Mouse (Mus musculus): Measurements from ENCODE around the gene Cox7a2l.

The Cox7a2l gene

DNA sequence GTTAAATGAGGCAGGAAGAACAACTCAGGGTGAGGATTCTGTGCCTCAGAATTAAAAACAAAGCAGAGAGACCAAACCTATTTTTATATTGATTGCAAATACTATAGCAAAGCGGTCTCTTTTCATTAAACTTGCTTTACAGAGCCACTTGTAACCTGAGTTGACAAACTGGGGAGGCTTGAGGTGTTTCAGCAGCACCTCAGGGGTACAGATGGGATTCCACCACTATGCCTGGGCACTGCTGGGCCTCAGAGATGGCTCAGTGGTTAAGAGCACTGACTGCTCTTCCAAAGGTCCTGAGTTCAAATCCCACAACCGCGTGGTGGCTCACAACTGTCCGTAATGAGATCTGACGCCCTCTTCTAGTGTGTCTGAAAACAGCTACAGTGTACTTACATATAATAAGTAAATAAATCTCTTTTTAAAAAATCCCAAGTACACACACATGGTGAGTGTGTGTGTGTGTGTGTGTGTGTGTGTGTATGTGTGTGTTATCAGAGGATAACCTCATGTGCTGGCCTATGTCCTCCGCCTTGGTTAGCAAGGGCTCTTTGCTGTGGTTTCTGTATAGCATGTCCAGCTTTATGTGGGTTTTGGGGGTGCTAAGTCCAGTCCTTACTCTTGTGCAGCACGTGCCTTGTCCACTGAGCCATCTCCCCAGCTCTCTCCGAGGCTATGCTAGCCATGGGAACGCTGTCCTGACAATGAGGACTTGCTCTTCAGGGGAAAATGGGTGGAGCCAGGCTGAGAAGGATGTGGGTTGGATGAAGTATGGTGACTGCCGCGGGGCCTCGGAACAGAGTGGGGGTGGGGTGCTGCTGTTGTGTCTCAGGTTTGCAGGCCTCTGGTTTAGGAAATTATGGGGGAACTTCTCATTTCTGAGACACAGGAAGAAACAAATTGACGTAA, 9.7 kb upstream of the Cox7a2l start:
- peak; percentile 52 for DNase-seq (ENCODE audit: low read depth)

GRCm38 (mm10) chr17:83526091-83526561, 9.0 kb upstream of the Cox7a2l start:
- no peak for DNase-seq (ENCODE audit: low read depth)

DNA sequence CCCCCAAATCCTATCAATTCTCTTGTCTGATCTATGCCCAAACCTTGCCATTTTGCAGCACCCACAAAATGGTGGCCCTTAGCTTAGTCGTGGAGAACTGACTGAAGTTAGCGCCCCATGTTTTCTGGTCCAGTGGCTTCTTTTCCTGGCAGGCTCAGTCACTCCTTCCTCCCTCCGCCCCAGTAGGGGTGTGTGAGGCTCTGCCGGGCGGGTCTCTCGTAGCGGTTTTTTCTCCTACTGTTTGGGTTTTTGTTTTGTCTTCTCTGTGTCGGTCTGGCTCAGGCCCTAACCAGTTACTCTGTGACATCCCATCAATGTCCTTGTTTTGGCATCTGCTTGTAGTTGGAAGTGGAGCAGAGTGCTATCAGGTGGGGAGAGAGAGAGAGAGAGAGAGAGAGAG, 8.5 kb upstream of the Cox7a2l start:
- DNase-seq (ENCODE audit: low read depth), result no peak

GRCm38 (mm10) chr17:83524753-83525152, 7.6 kb upstream of the Cox7a2l start:
- DNase-seq (ENCODE audit: low read depth), result no peak

GRCm38 (mm10) chr17:83522590-83523379, 5.7 kb upstream of the Cox7a2l start:
- no peak for DNase-seq (ENCODE audit: low read depth)

DNA sequence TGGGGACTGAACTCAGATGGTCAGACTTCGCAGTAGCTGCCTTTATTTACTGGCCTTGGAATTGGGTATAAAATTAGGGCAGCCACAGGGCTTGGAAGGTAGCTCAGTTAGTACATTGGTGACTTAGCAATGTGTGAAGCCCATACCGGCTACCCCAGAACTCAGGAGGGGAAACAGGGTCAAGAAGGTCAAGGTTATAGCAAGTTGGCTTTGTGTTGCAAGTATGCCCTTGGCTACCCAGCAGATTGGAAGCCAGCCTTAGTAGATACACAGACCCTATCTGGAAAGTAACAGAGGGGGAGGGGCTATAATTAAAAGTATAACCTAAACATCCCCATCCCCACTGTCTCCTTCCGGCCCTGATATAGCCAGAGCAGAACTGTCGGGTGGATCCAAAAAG, 4.8 kb upstream of the Cox7a2l start:
- no peak for DNase-seq (ENCODE audit: low read depth)

DNA sequence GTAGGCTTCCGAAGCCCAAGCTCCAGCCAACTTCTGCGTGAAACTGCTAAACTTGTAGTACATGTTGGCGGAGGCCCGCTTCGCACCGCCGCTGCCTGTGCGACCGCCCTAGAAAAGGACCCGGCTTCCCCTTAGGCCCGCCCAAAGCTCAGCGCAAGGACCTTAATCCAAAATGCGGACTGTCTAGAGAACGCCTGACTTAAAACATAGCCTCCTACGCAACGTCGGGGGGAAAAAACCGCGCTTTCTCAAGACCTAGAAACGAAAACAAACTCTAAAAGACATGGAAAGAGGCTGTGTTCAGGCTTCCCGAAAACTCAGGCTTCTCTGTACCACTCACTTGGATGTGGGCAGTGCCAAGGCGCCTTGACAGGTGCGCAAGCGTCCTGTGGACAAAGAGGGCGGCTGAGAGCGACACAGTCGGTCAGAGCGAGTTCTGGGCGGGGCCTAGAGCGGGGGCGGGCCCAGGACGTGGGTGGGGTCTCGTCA, 2.9 kb downstream of the Cox7a2l start:
- peak; percentile 81 for DNase-seq (ENCODE audit: low read depth)

DNA sequence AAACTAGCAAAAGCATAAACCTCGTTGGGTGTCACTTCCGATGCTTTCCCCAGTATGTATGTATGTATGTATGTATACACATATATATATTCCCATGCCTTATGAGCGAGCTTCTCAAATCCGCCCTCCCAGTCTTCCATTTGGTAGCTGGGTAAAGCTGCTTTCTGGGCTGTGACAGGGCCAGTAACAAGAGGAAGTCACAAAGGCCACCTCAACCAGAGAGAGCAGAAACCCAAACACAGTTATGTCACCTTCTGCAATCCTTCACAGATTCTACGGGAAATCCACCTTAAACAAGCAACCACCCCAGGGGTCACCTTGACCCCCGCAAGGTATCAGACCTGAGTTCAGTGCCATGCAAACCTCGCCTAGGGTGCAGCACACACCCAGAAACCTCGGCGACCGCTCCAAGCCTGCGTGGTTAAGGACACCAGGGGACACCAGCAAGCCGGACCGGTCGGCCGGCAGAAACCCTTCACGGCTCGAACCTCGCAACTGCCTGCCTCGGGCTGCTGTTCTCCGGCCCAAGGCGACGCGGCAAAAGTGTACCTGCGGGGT, 3.4 kb downstream of the Cox7a2l start:
- DNase-seq (ENCODE audit: low read depth), result no peak

GRCm38 (mm10) chr17:83512130-83512529, 5.0 kb downstream of the Cox7a2l start:
- DNase-seq (ENCODE audit: low read depth), result no peak

DNA sequence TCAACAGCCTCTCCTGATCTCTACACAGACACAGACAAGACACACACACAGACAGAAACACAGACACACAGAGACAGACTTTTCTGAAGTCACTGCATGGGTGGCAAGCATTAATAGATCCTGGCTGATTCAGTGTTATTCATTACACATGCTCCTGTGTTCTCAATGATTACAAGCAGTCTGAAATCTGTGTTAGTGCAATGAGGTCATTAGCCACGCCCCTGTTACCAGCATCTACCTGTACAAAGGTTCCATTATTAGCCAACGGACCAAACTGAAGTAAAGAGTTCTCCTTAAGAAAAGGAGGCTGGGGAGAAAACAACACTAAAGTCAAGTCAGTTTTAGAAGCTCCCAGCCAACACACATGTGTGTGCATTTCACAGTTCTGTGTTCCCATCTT, 13.4 kb downstream of the Cox7a2l start:
- DNase-seq (ENCODE audit: low read depth), result no peak

- no peak for DNase-seq (ENCODE audit: low read depth)
These were observed 17.4 kb downstream of the Cox7a2l start for GRCm38 (mm10) chr17:83499692-83500091.

GRCm38 (mm10) chr17:83498889-83499288, 18.2 kb downstream of the Cox7a2l start:
- DNase-seq (ENCODE audit: low read depth), result no peak

DNA sequence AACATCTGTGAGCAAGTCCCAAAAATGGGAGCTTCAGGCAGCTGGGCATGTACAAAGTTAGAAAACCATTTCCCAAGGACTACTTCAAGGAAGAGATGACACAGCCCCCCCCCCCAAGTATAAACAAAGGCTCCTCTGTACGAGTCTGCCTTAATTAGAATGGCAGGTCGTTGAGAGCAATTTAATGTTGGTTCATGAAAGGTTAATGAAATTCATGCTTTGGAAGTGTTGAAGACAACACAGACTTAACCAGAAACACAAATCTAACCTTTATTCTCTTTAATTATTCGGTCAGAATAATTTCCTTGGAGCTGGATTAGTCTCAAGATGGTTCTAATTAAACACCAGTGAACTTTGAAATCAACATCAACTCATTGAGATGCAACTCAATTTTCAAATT, 29.4 kb downstream of the Cox7a2l start:
- DNase-seq (ENCODE audit: low read depth), result no peak

- no peak for DNase-seq (ENCODE audit: low read depth)
These were observed 33.3 kb downstream of the Cox7a2l start for GRCm38 (mm10) chr17:83483784-83484183.

DNA sequence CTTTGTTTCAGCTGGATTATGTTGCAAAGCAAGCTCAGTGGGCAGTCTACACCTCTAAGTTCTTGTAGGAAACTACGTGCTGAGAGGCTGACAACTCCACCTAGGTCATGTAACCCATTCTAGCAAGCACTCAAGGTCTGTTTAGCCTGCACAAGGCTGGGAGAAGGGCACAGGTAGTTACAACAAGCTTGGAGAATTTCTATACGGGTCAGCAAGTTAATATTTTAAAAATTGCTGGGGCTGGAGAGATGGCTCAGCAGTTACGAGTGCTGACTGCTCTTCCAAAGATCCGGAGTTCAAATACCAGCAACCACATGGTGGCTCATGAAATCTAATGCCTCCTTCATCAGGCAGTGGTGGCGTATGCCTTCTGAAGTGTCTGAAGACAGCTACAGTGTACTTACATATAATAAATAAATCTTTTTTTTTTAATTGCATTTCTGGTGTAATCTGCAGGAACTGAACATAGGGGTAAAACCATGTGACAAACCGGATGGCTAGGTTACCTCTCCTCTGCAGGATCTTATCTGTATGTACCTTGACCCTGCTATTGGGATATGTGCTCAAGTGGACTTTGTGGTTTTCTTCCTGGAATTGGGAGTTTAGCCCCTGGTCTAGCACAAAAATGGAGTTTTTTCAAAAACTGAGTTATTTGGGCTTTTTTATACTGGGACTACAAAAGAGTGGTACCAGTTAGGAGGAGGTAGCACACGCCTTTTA, 34.2 kb downstream of the Cox7a2l start:
- DNase-seq (ENCODE audit: low read depth), result no peak

GRCm38 (mm10) chr17:83481551-83481950, 35.6 kb downstream of the Cox7a2l start:
- no peak for DNase-seq (ENCODE audit: low read depth)

- DNase-seq (ENCODE audit: low read depth), result no peak
These were observed 40.0 kb downstream of the Cox7a2l start for GRCm38 (mm10) chr17:83477089-83477488.

GRCm38 (mm10) chr17:83469586-83469985, 47.5 kb downstream of the Cox7a2l start:
- DNase-seq (ENCODE audit: low read depth), result no peak

DNA sequence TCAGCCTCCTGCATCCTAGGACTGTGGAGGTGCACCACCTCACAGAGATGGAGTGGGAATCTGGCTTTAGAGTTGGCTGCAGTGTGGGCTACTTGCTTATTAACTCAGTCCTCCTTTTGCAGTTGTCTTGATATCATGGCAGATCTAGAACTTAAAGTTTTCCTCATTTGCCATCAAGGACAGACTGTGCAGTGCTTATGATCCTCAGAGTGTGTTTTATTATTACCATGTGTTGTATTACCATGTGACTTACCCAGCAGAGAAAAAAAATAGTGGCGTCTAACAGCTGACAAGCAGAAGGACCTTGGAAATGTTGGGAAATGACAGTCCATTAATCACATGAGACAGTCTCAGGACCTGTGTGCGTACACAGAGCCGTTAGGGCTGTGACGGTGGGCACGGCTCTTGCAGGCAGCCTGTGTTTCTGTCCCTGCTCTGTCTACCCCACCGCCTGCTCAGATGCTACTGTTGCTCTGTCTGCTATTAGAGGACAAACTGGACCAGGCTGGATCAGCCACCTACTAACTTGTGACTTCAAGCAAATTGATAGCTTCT, 50.4 kb downstream of the Cox7a2l start:
- no peak for DNase-seq (ENCODE audit: low read depth)

DNA sequence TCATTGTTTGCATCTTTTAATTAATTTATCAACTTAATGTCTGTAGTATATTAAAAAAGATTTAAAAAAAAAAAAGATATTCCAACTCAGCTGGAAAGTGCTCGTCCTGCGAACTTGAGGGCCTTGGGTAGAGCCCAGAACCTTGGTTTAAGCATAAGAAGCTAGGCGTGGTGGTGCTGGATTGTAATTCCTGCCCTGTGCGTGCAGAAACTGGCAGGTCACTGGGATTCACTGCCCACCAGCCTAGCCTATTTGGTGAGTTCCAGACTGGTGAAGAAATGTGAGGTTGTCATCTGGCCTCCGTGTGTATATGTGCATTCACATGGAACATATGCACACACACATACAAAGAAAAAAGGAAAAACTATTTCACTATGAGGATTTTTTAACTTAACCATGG, 51.2 kb downstream of the Cox7a2l start:
- DNase-seq (ENCODE audit: low read depth), result no peak

DNA sequence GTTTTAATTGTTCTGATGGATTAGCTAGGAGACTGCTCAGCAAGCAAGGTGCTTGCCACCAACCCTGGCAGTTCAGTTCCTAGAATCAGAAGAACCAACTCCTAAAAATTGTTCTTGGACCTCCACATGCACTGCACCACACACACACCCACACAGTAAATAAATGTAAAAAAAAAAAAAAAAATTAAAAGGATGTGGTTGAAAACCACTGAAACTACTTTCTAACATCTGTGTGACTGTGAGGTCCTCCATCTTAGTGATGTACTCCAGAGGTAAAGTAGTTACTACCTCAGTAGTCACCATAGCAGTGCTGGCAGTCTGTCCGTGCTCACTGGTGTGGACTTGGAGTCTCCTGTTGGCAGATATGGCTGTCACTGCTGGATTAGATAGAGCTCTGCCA, 59.9 kb downstream of the Cox7a2l start:
- no peak for DNase-seq (ENCODE audit: low read depth)

GRCm38 (mm10) chr17:83453587-83453986, 63.5 kb downstream of the Cox7a2l start:
- DNase-seq (ENCODE audit: low read depth), result no peak

Measured in c-Kit-positive CD71-negative TER-119-negative erythroid progenitor cells, embryonic 14.5 days (primary cell).